Mouse (Mus musculus) CH12.LX (cell line): ENCODE measurements around the gene Dnaja3. TPM values are rescaled to one million over a fixed set of nuclear protein-coding genes. Genes with fewer than 3 reads are reported as not detected.

Source experiments
- DNase-seq: peaks from one replicate; pipeline ENCODE4 v3.0.0-alpha.2; 2013; ENCODE audit errors: extremely low read depth
- H3K27ac ChIP-seq: 2 replicates; pipeline ENCODE4 v1.5.1; 2012; ENCODE audit warnings: low read depth, mild to moderate bottlenecking, control low read depth, moderate library complexity; ENCODE audit not compliant: insufficient read depth
- H3K27me3 ChIP-seq: replicated peaks from 2 replicates; pipeline ENCODE3; 2012; ENCODE audit warnings: inconsistent platforms
- H3K36me3 ChIP-seq, 2 experiments: replicated peaks in 1 of 2; 2 replicates each; pipeline versions ENCODE3 to v1.6.1; 2012; ENCODE audit warnings: inconsistent platforms in 1 of 2, low read length in 1 of 2, mild to moderate bottlenecking in 1 of 2, mixed read lengths in 1 of 2, moderate library complexity in 1 of 2; ENCODE audit not compliant: control insufficient read depth in 1 of 2, insufficient read depth in 1 of 2
- H3K4me1 ChIP-seq, 2 experiments: 2 replicates each; pipeline ENCODE4 v1.6.1; 2012; ENCODE audit warnings: inconsistent platforms in 1 of 2, moderate library complexity in 1 of 2; ENCODE audit not compliant: insufficient read depth in 2 of 2, control insufficient read depth in 1 of 2
- H3K4me2 ChIP-seq: 2 replicates; pipeline ENCODE4 v1.6.1; 2012; ENCODE audit warnings: low read depth, mild to moderate bottlenecking, control low read depth; ENCODE audit not compliant: poor library complexity, insufficient read depth, severe bottlenecking
- H3K4me3 ChIP-seq, 3 experiments: fragments of 150-350 bp in 1 of 3; sonication (generic) in 1 of 3; replicated peaks in 1 of 3; 2 replicates each; pipeline versions ENCODE3 to v1.5.1; 2011 to 2012; ENCODE audit warnings: low read depth in 2 of 3, low read length in 2 of 3, mild to moderate bottlenecking in 2 of 3, moderate library complexity in 2 of 3, control low read depth in 1 of 3, improper control_type of control experiment in 1 of 3, inconsistent platforms in 1 of 3, mixed read lengths in 1 of 3; ENCODE audit not compliant: poor library complexity in 1 of 3
- H3K79me2 ChIP-seq: replicated peaks from 2 replicates; pipeline ENCODE4 v1.6.1; 2012; ENCODE audit warnings: mild to moderate bottlenecking, moderate library complexity; ENCODE audit not compliant: control insufficient read depth, poor library complexity, insufficient read depth, severe bottlenecking; ENCODE audit errors: extremely low read depth
- H3K9ac ChIP-seq: 2 replicates; pipeline ENCODE4 v1.6.1; 2012; ENCODE audit warnings: low read depth, mild to moderate bottlenecking, control low read depth, moderate library complexity; ENCODE audit not compliant: insufficient read depth
- H3K9me3 ChIP-seq: replicated peaks from 2 replicates; pipeline ENCODE3; 2012; ENCODE audit warnings: low read length, inconsistent platforms, mixed read lengths
- CHD1 ChIP-seq: IDR thresholded peaks from 2 replicates; pipeline ENCODE4 v1.6.1; 2012; ENCODE audit warnings: low read depth, low read length, improper control_type of control experiment, inconsistent platforms
- CHD2 ChIP-seq: IDR thresholded peaks from 2 replicates; pipeline ENCODE4 v1.6.1; 2011; ENCODE audit warnings: low read length, improper control_type of control experiment
- CTCF ChIP-seq, 2 experiments: IDR thresholded peaks in 1 of 2; conservative IDR thresholded peaks in 1 of 2; 2 replicates each; pipeline ENCODE4 v1.5.1; 2011 to 2012; ENCODE audit warnings: low read depth in 2 of 2, low read length in 2 of 2, improper control_type of control experiment in 1 of 2, inconsistent platforms in 1 of 2, mild to moderate bottlenecking in 1 of 2, moderate library complexity in 1 of 2
- EP300 ChIP-seq: IDR thresholded peaks from 2 replicates; pipeline ENCODE4 v1.6.1; 2011; ENCODE audit warnings: low read length, improper control_type of control experiment
- ETS1 ChIP-seq: conservative IDR thresholded peaks from 2 replicates; pipeline ENCODE4 v1.6.1; 2012; ENCODE audit warnings: low read depth, mild to moderate bottlenecking, inconsistent platforms, low read length, improper control_type of control experiment, moderate library complexity
- HCFC1 ChIP-seq: IDR thresholded peaks from 2 replicates; pipeline ENCODE4 v1.6.1; 2012; ENCODE audit warnings: low read depth, mild to moderate bottlenecking, inconsistent platforms, low read length, improper control_type of control experiment
- JUN ChIP-seq: IDR thresholded peaks from 2 replicates; pipeline ENCODE4 v1.6.1; 2011; ENCODE audit warnings: low read depth, mild to moderate bottlenecking, low read length, improper control_type of control experiment, moderate library complexity; ENCODE audit not compliant: insufficient read depth
- MAFK ChIP-seq: IDR thresholded peaks from 2 replicates; pipeline ENCODE4 v1.6.1; 2011; ENCODE audit warnings: low read length, improper control_type of control experiment; ENCODE audit not compliant: insufficient replicate concordance
- MXI1 ChIP-seq: IDR thresholded peaks from 2 replicates; pipeline ENCODE4 v1.6.1; 2011; ENCODE audit warnings: mild to moderate bottlenecking, low read depth, low read length, improper control_type of control experiment
- NRF1 ChIP-seq: IDR thresholded peaks from 2 replicates; pipeline ENCODE4 v1.6.1; 2014; ENCODE audit warnings: low read depth, mild to moderate bottlenecking, inconsistent platforms, low read length, improper control_type of control experiment, moderate library complexity
- POLR2A ChIP-seq: IDR thresholded peaks from 2 replicates; pipeline ENCODE4 v1.6.1; 2011; ENCODE audit warnings: low read depth, mild to moderate bottlenecking, improper control_type of control experiment, low read length
- POLR2AphosphoS2 ChIP-seq: IDR thresholded peaks from 2 replicates; pipeline ENCODE4 v1.6.1; 2011; ENCODE audit warnings: low read depth, low read length, improper control_type of control experiment
- RAD21 ChIP-seq: IDR thresholded peaks from 2 replicates; pipeline ENCODE4 v1.6.1; 2011; ENCODE audit warnings: low read depth, mild to moderate bottlenecking, low read length, improper control_type of control experiment, moderate library complexity
- SMC3 ChIP-seq: IDR thresholded peaks from 2 replicates; pipeline ENCODE4 v1.6.1; 2011; ENCODE audit warnings: low read depth, low read length, improper control_type of control experiment
- UBTF ChIP-seq: IDR thresholded peaks from 2 replicates; pipeline ENCODE4 v1.6.1; 2012; ENCODE audit warnings: low read depth, mild to moderate bottlenecking, inconsistent platforms, low read length, improper control_type of control experiment, moderate library complexity
- ZC3H11A ChIP-seq: IDR thresholded peaks from 2 replicates; pipeline ENCODE4 v1.6.1; 2012; ENCODE audit warnings: low read depth, mild to moderate bottlenecking, inconsistent platforms, low read length, improper control_type of control experiment
- ZNF384 ChIP-seq: IDR thresholded peaks from 2 replicates; pipeline ENCODE4 v1.6.1; 2012; ENCODE audit warnings: low read depth, low read length, improper control_type of control experiment, inconsistent platforms
- dilution Hi-C: fragments of 300-500 bp; cut with MboI; formaldehyde crosslinking; loops from 2 replicates; pipeline ENCODE4 v1.14.3; 2020; ENCODE audit warnings: low sequenced_read_pairs; ENCODE audit not compliant: extremely low pct_unique_long_range_greater_than_20kb, extremely low pct_ligation_motif_present
- in situ Hi-C: fragments of 300-500 bp; cut with MboI; formaldehyde crosslinking; loops from 3 replicates; pipeline ENCODE4 v1.14.3; 2019; ENCODE audit warnings: low sequenced_read_pairs, low pct_ligation_motif_present, low pct_unique_long_range_greater_than_20kb, mixed read lengths
- polyA plus RNA-seq: library from polyadenylated mRNA; unstranded; fragments of >175 nt; gene quantifications from 2 replicates; pipeline ENCODE4 v1.2.1, GENCODE M21; 2012; ENCODE audit warnings: low read depth; ENCODE audit not compliant: insufficient read length
- total RNA-seq, 2 experiments: library from RNA; depleted of rRNA; stranded (reverse); fragments of 300-350 nt in 1 of 2; fragments of >200 nt in 1 of 2; gene quantifications; 2 replicates each; pipeline ENCODE4 v1.2.3; 2012 to 2014

Gene Dnaja3
- total and polyA plus RNA-seq, 3 experiments: 56.6 to 85.3 (median 80.4) TPM

DNA sequence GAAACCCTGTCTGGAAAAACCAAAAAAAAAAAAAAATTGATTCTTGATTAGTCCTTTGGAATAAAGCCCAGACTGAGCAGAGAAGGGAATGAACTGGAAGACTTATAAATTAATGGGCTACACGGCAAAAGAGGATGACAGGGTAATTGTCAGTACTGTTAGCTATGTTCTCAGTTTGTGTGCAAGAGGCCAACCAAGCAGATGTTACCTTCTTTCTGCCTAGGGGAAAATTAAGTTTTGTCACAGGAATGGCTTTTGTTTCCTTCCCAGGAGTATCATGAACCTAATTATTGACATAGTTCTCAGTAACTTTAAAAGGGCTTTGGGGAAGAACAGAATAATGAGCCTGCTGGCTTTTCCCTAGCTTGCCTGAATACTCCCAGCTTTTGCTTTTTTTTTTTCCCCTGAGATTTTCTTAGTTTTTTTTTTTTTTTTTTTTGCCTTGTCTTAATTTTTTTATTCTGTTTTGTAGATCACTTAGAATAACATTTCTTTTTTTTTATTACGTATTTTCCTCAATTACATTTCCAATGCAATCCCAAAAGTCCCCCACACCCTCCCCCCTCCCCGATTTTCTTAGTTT is 91.1 kb downstream of the Dnaja3 start:
- Histone ChIP-seq H3K27me3 (no peaks in the 10 kb centered on the region), H3K79me2 (peaks cover 59% of the 10 kb centered on the region), H3K27ac (no peak overlapping the region), H3K4me1 (peaks cover 6 to 58% of the 10 kb centered on the region in 2 experiments; a peak in 3 of 4 replicates), H3K4me3 (no peak overlapping the region), H3K4me2 (no peak overlapping the region), H3K9ac (no peak overlapping the region), H3K36me3 (peaks cover 0 to 16% of the 10 kb centered on the region in 2 experiments), H3K9me3 (no peaks in the 10 kb centered on the region)
- in situ Hi-C loops: no loop called here
- TF ChIP-seq MXI1 (no peak), ZNF384 (peak; percentile 91), EP300 (peak; percentile 9; the same call in 1 of the 2 replicates), JUN (no peak), ETS1 (no peak), ZC3H11A (no peak)
- no peak for DNase-seq
- dilution Hi-C loops: no loop called here

DNA sequence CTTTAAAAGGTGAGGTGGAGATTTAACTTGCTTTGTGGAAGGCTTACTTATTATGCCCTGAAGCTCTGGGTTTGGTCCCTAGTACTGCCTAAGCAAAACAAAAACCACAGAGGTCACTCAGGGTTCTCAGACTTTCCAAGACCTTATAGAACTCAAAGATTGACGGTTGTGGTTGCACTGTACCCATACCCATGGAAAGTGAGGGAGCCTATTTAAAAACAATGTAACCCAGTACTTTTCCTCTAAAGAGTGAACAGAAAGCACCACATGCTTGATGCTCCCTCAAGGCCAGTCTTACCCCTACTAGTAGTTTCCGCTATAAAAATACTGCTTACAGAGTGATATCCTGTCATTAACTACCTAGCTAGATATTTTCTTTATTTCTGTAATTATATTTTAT is 96.5 kb downstream of the Dnaja3 start:
- TF ChIP-seq CHD2 (no peak), EP300 (peak; percentile 40; the same call in 1 of the 2 replicates), MAFK (no peak), UBTF (no peak)
- Histone ChIP-seq H3K27me3 (no peaks in the 10 kb centered on the region), H3K27ac (no peak overlapping the region), H3K36me3 (peaks cover 0 to 24% of the 10 kb centered on the region in 2 experiments), H3K4me3 (no peak overlapping the region), H3K79me2 (peaks cover 51% of the 10 kb centered on the region), H3K9ac (peak overlapping the region; percentile 25; the same call in 1 of the 2 replicates), H3K9me3 (no peaks in the 10 kb centered on the region), H3K4me2 (no peak overlapping the region), H3K4me1 (peaks cover 7 to 39% of the 10 kb centered on the region in 2 experiments; a peak in 3 of 4 replicates)
- in situ Hi-C loops (no loop called here), dilution Hi-C loops (no loop called here)
- peak; percentile 58 for DNase-seq

DNA sequence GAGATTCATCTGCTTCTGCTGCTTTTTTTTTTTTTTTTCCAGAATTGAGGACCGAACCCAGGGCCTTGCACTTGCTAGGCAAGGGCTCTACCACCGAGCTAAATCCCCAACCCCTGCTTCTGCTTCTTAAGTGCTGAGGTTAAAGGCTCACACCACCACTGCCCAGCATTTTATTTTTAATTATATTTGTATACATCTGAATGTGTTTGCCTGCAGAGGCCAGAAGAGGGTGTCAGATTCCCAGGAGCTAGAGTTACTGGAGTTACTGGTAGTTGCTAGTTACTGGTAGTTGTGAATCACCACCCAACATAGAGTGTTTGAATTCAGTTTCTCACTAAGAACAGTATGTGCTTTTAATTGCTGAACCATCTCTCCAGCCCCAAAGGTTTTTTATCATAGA is 100.2 kb downstream of the Dnaja3 start:
- peaks cover 10% of the 10 kb centered on the region for H3K9me3 ChIP-seq
- no peak overlapping the region for H3K4me3 ChIP-seq
- H3K4me2 ChIP-seq: no peak overlapping the region
- peaks cover 4 to 41% of the 10 kb centered on the region in 2 experiments; a peak in 3 of 4 replicates for H3K4me1 ChIP-seq
- H3K9ac ChIP-seq: no peak overlapping the region
- no peaks in the 10 kb centered on the region for H3K27me3 ChIP-seq
- no peak overlapping the region for H3K27ac ChIP-seq
- dilution Hi-C loops: no loop called here
- TF ChIP-seq CTCF (conservative IDR thresholded peaks at IDR 0.05 in 1 of 2, IDR thresholded peaks at IDR 0.05 in 1 of 2; ENCODE audit: low read depth in 2 of 2, low read length in 2 of 2): peak in 1 of 2 experiments; percentile 11; a peak in 1 of 4 replicates
- TF ChIP-seq CHD1: no peak
- no peak for TF ChIP-seq POLR2AphosphoS2
- TF ChIP-seq POLR2A: no peak
- TF ChIP-seq HCFC1: no peak
- peak; percentile 1 for TF ChIP-seq RAD21
- TF ChIP-seq NRF1: no peak
- no peak for TF ChIP-seq UBTF
- TF ChIP-seq SMC3: 0 out of 2 replicates have a peak, but pooled peaks have one; percentile 2
- H3K79me2 ChIP-seq: peaks cover 35% of the 10 kb centered on the region
- in situ Hi-C loops: no loop called here
- H3K36me3 ChIP-seq: peaks cover 0 to 34% of the 10 kb centered on the region in 2 experiments
- DNase-seq: no peak
